Mouse (Mus musculus): ENCODE data around the gene Plxna2. TPM values are rescaled to one million over a fixed set of nuclear protein-coding genes. Genes with fewer than 3 reads are reported as not detected.

Gene Plxna2
- polyA plus RNA-seq, 1 experiment from 2014 or later: 4.5 TPM

- DNase-seq (ENCODE audit: low spot score) (no peak), ATAC-seq (no peak)
These were observed 155.9 kb downstream of the Plxna2 start for GRCm38 (mm10) chr1:194773899-194774298.

DNA sequence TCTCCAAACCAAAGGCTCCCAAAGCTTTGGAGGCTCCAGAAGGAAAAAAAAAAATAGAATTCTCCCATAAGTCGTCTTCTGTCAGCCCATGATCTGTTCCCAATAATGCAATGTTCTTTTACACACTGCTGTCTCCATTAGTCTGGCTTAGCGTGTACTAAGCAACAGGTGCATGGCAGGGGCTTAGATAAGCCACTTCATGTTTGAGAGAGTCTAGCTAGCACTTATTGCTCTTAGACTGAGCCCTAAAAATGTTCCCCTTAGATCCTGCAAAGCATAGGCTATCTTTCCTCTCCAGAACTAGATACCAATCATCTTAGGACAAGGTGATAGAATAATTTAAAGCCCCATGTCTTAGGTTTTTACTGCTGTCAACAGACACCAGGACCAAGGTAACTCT lies 156.3 kb downstream of the Plxna2 start:
- Histone ChIP-seq H3K4me1 (ENCODE audit: insufficient read depth, low read depth, low read length) (no peaks in the 10 kb centered on the region), H3K27me3 (replicated peaks; ENCODE audit: insufficient read depth, low read length) (no peaks in the 10 kb centered on the region), H3K9ac (replicated peaks; ENCODE audit: low read depth) (no peak overlapping the region), H3K4me3 (ENCODE audit: low read depth, low read length) (no peak overlapping the region), H3K4me2 (replicated peaks; ENCODE audit: low read depth, low read length) (no peak overlapping the region), H3K27ac (ENCODE audit: low read length) (no peak overlapping the region), H3K36me3 (ENCODE audit: insufficient read depth, low read length) (0 out of 2 replicates have a peak, but pooled peaks cover 2% of the 10 kb centered on the region), H3K9me3 (ENCODE audit: low read length) (no peaks in the 10 kb centered on the region)
- 58% methylated on average over 2 of the region's 2 CpGs for WGBS
- DNase-seq (ENCODE audit: low spot score) (no peak), ATAC-seq (no peak)
- no peak for TF ChIP-seq CTCF (IDR thresholded peaks at IDR 0.05)
- TF ChIP-seq EP300 (IDR thresholded peaks at IDR 0.05): no peak

More at GRCm38 (mm10) chr1:194773899-194774298, 155.9 kb downstream of the Plxna2 start:
- Histone ChIP-seq H3K4me1 (ENCODE audit: insufficient read depth, low read depth, low read length) (no peaks in the 10 kb centered on the region), H3K27me3 (replicated peaks; ENCODE audit: insufficient read depth, low read length) (no peaks in the 10 kb centered on the region), H3K9ac (replicated peaks; ENCODE audit: low read depth) (no peak overlapping the region), H3K4me2 (replicated peaks; ENCODE audit: low read depth, low read length) (no peak overlapping the region), H3K36me3 (ENCODE audit: insufficient read depth, low read length) (0 out of 2 replicates have a peak, but pooled peaks cover 3% of the 10 kb centered on the region), H3K9me3 (ENCODE audit: low read length) (no peaks in the 10 kb centered on the region), H3K27ac (ENCODE audit: low read length) (no peak overlapping the region), H3K4me3 (ENCODE audit: low read depth, low read length) (no peak overlapping the region)
- no peak for TF ChIP-seq CTCF (IDR thresholded peaks at IDR 0.05)
- TF ChIP-seq EP300 (IDR thresholded peaks at IDR 0.05): no peak
- WGBS: 41% methylated on average over 3 of the region's 3 CpGs

DNA sequence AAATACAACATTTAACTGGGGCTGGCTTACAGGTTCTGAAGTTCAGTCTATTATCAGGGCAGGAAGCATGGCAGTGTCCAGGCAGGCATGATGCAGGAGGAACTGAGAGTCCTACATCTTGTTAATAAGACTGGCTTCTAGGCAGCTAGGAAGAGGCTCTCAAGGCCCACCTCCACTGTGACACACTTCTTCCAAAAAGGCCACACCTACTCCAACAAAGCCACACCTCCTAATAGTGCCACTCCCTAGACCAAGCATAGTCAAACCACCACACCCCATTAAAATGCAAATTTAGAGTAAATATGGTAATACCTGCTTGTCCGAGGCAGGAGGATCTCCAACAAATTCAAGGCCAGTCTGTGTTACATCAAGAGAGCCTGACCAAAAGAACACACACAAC lies 156.7 kb downstream of the Plxna2 start:
- TF ChIP-seq EP300 (IDR thresholded peaks at IDR 0.05) (no peak), CTCF (IDR thresholded peaks at IDR 0.05) (no peak)
- Histone ChIP-seq H3K4me3 (ENCODE audit: low read depth, low read length) (no peak overlapping the region), H3K4me2 (replicated peaks; ENCODE audit: low read depth, low read length) (no peak overlapping the region), H3K9me3 (ENCODE audit: low read length) (no peaks in the 10 kb centered on the region), H3K36me3 (ENCODE audit: insufficient read depth, low read length) (no peaks in the 10 kb centered on the region), H3K27ac (ENCODE audit: low read length) (no peak overlapping the region), H3K4me1 (ENCODE audit: insufficient read depth, low read depth, low read length) (no peaks in the 10 kb centered on the region), H3K27me3 (replicated peaks; ENCODE audit: insufficient read depth, low read length) (no peaks in the 10 kb centered on the region), H3K9ac (replicated peaks; ENCODE audit: low read depth) (no peak overlapping the region)
- WGBS: 81% methylated on average over 1 of the region's 1 CpGs
- DNase-seq (ENCODE audit: low spot score): no peak
- no peak for ATAC-seq

DNA sequence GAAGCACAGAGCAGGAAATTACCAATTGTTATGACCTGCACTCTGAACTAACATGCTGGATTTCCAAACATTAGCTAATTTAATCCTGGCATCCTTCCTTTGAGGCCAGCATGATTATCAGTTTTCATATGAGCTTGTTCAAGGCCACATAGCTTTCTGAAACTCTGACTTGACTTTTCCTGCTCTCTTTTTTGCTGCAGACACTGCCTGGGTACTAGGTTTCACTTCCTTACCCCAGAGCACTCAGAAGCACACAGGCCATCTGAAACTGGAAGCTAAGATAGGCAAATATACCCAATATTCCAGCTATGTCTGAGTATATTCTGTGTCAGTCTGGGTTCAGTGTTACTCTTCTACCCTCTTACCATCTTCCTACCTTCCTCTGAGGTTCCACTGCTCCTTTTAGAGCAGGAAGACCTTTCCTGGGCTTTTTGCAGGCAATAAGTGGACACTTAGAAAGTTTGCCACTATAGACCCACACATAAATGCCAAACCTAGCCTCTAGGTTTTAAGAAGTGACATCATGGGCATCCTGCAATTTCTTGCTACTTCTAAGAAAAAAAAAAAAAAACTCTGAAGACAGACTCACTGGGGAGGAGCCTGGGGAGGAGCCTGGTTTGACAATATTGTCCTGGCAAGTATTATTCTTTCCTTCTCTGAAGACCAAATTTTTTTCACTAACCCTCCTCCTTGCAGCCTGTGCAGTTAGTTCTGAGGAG lies 157.8 kb downstream of the Plxna2 start:
- DNase-seq (ENCODE audit: low spot score) (no peak), ATAC-seq (no peak)
- Histone ChIP-seq H3K27me3 (replicated peaks; ENCODE audit: insufficient read depth, low read length) (no peaks in the 10 kb centered on the region), H3K9ac (replicated peaks; ENCODE audit: low read depth) (no peak overlapping the region), H3K9me3 (ENCODE audit: low read length) (no peaks in the 10 kb centered on the region), H3K4me2 (replicated peaks; ENCODE audit: low read depth, low read length) (no peak overlapping the region), H3K4me3 (ENCODE audit: low read depth, low read length) (no peak overlapping the region), H3K27ac (ENCODE audit: low read length) (no peak overlapping the region), H3K36me3 (ENCODE audit: insufficient read depth, low read length) (0 out of 2 replicates have a peak, but pooled peaks cover 5% of the 10 kb centered on the region), H3K4me1 (ENCODE audit: insufficient read depth, low read depth, low read length) (no peaks in the 10 kb centered on the region)
- no peak for TF ChIP-seq EP300 (IDR thresholded peaks at IDR 0.05)
- no peak for TF ChIP-seq CTCF (IDR thresholded peaks at IDR 0.05)

- Histone ChIP-seq H3K9me3 (ENCODE audit: low read length) (no peaks in the 10 kb centered on the region), H3K4me1 (ENCODE audit: insufficient read depth, low read depth, low read length) (no peaks in the 10 kb centered on the region), H3K4me2 (replicated peaks; ENCODE audit: low read depth, low read length) (no peak overlapping the region), H3K4me3 (ENCODE audit: low read depth, low read length) (no peak overlapping the region), H3K36me3 (ENCODE audit: insufficient read depth, low read length) (0 out of 2 replicates have a peak, but pooled peaks cover 11% of the 10 kb centered on the region), H3K27ac (ENCODE audit: low read length) (no peak overlapping the region), H3K27me3 (replicated peaks; ENCODE audit: insufficient read depth, low read length) (no peaks in the 10 kb centered on the region), H3K9ac (replicated peaks; ENCODE audit: low read depth) (no peak overlapping the region)
- 85% methylated on average over 5 of the region's 5 CpGs for WGBS
- DNase-seq (ENCODE audit: low spot score) (no peak), ATAC-seq (no peak)
- TF ChIP-seq EP300 (IDR thresholded peaks at IDR 0.05): no peak
- no peak for TF ChIP-seq CTCF (IDR thresholded peaks at IDR 0.05)
These were observed 158.7 kb downstream of the Plxna2 start for GRCm38 (mm10) chr1:194776510-194777244.

DNA sequence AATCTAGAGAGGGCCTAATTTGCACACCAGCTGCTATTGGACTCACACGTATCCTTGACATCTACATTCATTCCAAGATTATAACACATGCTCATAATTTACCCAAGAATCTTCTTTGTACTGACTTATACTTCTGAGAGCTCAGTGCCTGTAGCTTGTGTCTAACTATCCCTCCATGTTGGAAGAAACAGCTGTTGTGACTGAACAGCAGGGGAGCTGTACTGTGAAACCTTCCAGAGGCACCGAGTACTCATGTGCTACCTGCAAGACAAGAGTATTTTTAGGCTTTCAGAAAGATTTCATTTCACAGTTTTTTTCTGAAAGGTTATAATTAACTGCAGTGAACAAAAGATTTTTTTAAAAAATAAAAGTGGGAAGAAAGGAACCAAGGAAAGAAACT lies 159.6 kb downstream of the Plxna2 start:
- Histone ChIP-seq H3K4me1 (ENCODE audit: insufficient read depth, low read depth, low read length) (no peaks in the 10 kb centered on the region), H3K9me3 (ENCODE audit: low read length) (no peaks in the 10 kb centered on the region), H3K9ac (replicated peaks; ENCODE audit: low read depth) (no peak overlapping the region), H3K27me3 (replicated peaks; ENCODE audit: insufficient read depth, low read length) (no peaks in the 10 kb centered on the region), H3K27ac (ENCODE audit: low read length) (no peak overlapping the region), H3K36me3 (ENCODE audit: insufficient read depth, low read length) (0 out of 2 replicates have a peak, but pooled peaks cover 15% of the 10 kb centered on the region), H3K4me3 (ENCODE audit: low read depth, low read length) (no peak overlapping the region), H3K4me2 (replicated peaks; ENCODE audit: low read depth, low read length) (no peak overlapping the region)
- no peak for DNase-seq (ENCODE audit: low spot score)
- no peak for TF ChIP-seq CTCF (IDR thresholded peaks at IDR 0.05)
- 92% methylated on average over 2 of the region's 2 CpGs for WGBS
- no peak for ATAC-seq
